Mouse (Mus musculus) lung, embryonic 15.5 days (tissue): Measurements from ENCODE around the gene Stk25. TPM values are rescaled to one million over a fixed set of nuclear protein-coding genes. Genes with fewer than 3 reads are reported as not detected.

Source experiments
- ATAC-seq: fragments of 200-750 bp; cut with Nextera tagmentation; 2 replicates; pipeline ENCODE4 v1.8.0; 2017; ENCODE audit warnings: moderate number of reproducible peaks, borderline replicate concordance; ENCODE audit not compliant: low FRiP score, low TSS enrichment; ENCODE audit errors: extremely low read depth
- H3K27ac ChIP-seq: fragments of 300-500 bp; sonication (generic); 2 replicates; pipeline ENCODE4 v1.5.1; 2015; ENCODE audit warnings: moderate library complexity, mild to moderate bottlenecking, inconsistent platforms
- H3K27me3 ChIP-seq: fragments of 300-500 bp; sonication (generic); 2 replicates; pipeline ENCODE4 v1.6.1; 2015; ENCODE audit warnings: inconsistent platforms
- H3K36me3 ChIP-seq: fragments of 300-500 bp; sonication (generic); 2 replicates; pipeline ENCODE4 v1.6.1; 2015; ENCODE audit warnings: inconsistent platforms
- H3K4me1 ChIP-seq: fragments of 300-500 bp; sonication (generic); 2 replicates; pipeline ENCODE4 v1.6.1; 2015; ENCODE audit warnings: inconsistent platforms
- H3K4me2 ChIP-seq: fragments of 300-500 bp; sonication (generic); 2 replicates; pipeline ENCODE4 v1.6.1; 2015; ENCODE audit warnings: inconsistent platforms, mild to moderate bottlenecking, moderate library complexity
- H3K4me3 ChIP-seq: fragments of 300-500 bp; sonication (generic); 2 replicates; pipeline ENCODE4 v1.5.1; 2015; ENCODE audit warnings: mild to moderate bottlenecking, inconsistent platforms
- H3K9ac ChIP-seq: fragments of 300-500 bp; sonication (generic); 2 replicates; pipeline ENCODE4 v1.6.1; 2015; ENCODE audit warnings: inconsistent platforms
- H3K9me3 ChIP-seq: fragments of 300-500 bp; sonication (generic); 2 replicates; pipeline ENCODE4 v1.6.1; 2016; ENCODE audit warnings: inconsistent platforms
- WGBS: fragments of 180-500 bp; shearing (Covaris S2); methylation state at CpG from one replicate; pipeline ENCODE4 v1.1.7; 2015; 5-methylcytosine and 5-hydroxymethylcytosine counted together
- polyA plus RNA-seq: library from polyadenylated mRNA; unstranded; fragments of >200 nt; fragmentation: Nextera tagmentation; extraction: Ambion mirVana; gene quantifications from 2 replicates; pipeline ENCODE4 v1.2.1, GENCODE M21; 2015

Stk25 gene
- polyA plus RNA-seq, 1 experiment from 2014 or later = 177 TPM

DNA sequence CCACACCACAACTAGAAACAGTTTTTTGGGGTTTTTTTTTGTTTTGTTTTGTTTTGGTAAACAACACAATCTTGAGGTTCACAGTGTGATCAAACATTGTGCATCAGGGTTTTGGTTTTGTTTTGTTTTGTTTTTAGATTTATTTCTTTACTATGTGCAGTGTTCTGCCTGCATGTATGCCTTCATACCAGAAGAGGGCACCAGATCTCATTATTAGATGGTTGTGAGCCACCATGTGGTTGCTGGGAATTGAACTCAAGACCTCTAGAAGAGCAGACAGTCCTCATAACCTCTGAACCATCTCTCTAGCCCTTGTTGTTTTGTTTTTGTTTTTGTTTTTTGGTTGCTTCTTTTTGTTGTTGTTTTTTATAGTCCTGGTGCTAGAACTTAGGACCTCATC is 64.5 kb downstream of the Stk25 start:
- Histone ChIP-seq H3K27ac (no peak overlapping the region), H3K4me2 (no peak overlapping the region), H3K4me3 (no peak overlapping the region), H3K27me3 (no peaks in the 10 kb centered on the region), H3K4me1 (no peaks in the 10 kb centered on the region), H3K9me3 (no peaks in the 10 kb centered on the region), H3K36me3 (no peaks in the 10 kb centered on the region), H3K9ac (no peak overlapping the region)
- ATAC-seq = no peak

DNA sequence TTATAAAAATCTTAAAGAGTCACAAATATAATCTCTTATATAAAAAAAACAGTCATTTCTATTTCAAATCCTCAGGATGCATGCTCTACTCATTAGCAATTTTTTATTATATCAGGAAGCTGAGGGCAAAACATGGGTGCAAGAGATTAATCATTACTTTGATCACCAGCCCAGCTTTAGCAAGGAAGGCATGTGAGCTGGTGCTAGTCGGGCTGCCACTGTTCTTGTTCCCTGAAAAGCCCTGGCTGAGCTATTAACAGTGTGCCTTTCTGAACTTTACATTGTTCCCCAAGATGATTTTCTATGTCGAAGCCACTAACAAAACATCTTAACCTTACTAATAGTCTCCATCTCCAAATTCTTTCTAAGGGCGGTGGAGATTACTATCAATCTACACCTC is 70.1 kb downstream of the Stk25 start:
- Histone ChIP-seq H3K4me1 (no peaks in the 10 kb centered on the region), H3K27me3 (no peaks in the 10 kb centered on the region), H3K9me3 (no peaks in the 10 kb centered on the region), H3K4me3 (no peak overlapping the region), H3K9ac (no peak overlapping the region), H3K4me2 (no peak overlapping the region), H3K27ac (no peak overlapping the region), H3K36me3 (0 out of 2 replicates have a peak, but pooled peaks cover 3% of the 10 kb centered on the region)
- no peak for ATAC-seq
- 79% methylated on average over 3 of the region's 3 CpGs for WGBS

DNA sequence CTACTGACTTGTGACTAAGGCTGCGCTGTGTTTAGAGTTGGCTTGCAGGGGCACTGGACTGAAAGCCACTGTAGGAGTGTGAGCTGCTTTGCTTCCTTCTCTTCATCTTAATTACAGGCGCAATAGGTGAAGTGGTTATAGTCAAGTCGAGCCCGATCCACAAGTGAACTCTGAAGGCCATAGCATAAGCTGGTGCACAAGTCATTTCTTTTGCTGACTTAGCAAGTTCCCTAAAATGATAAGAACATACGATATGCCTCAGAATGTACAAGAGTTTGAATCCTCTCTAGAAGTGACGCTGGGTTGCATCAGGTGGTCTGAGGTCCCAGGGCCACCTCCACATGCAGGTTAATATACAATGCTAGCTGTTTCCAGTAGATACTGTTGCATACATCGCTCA is 76.9 kb downstream of the Stk25 start:
- no peak overlapping the region for H3K27ac ChIP-seq
- H3K4me1 ChIP-seq = no peaks in the 10 kb centered on the region
- peaks cover 10% of the 10 kb centered on the region; the same call in 1 of the 2 replicates for H3K36me3 ChIP-seq
- ATAC-seq = no peak
- no peak overlapping the region for H3K4me2 ChIP-seq
- no peaks in the 10 kb centered on the region for H3K9me3 ChIP-seq
- WGBS = 91% methylated on average over 7 of the region's 7 CpGs
- no peak overlapping the region for H3K4me3 ChIP-seq
- H3K27me3 ChIP-seq = no peaks in the 10 kb centered on the region
- H3K9ac ChIP-seq = no peak overlapping the region

DNA sequence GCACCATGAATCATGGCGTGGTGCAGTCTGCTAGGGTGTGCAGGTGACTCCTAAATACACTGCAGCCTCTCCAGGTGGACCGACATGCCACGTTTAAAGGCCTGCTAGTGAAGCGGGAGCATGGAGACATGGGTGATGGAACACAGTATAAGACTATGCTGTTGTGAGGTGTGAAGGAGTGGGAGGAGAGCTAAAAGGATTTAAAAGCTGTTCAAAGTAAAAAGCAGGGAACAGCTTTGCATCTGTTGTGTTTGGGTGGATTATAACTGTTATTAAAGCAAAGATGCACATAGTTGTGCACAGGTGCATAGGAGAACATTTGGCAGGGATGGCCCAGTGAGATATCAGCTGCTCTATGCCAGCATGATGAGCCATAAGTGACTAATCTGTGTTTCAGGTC is 80.6 kb downstream of the Stk25 start:
- Histone ChIP-seq H3K4me1 (no peaks in the 10 kb centered on the region), H3K4me2 (no peak overlapping the region), H3K9me3 (no peaks in the 10 kb centered on the region), H3K4me3 (no peak overlapping the region), H3K27me3 (no peaks in the 10 kb centered on the region), H3K27ac (no peak overlapping the region), H3K36me3 (peaks cover 7% of the 10 kb centered on the region; the same call in 1 of the 2 replicates), H3K9ac (no peak overlapping the region)
- 79% methylated on average over 4 of the region's 4 CpGs for WGBS
- no peak for ATAC-seq

DNA sequence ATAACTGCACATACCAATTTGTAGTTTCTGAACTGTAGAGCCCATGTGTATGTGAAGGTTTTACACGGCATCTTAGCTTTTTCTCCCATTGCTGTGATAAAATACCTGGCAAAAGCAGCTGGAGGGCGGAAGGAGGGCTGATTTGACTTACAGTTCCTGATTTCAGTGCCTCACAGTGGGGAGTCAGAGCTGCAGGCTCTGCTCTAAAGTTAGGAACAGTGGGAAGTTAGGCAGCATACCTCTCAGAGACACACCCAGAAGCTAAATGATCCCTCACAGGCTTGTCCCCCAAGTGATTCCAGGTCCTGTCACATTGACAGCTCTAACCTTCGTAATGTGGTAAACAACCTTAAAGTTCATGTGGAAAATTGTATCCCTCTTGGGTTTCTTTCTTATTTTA is 81.4 kb downstream of the Stk25 start:
- Histone ChIP-seq H3K9ac (no peak overlapping the region), H3K36me3 (peaks cover 7% of the 10 kb centered on the region; the same call in 1 of the 2 replicates), H3K27me3 (no peaks in the 10 kb centered on the region), H3K9me3 (no peaks in the 10 kb centered on the region), H3K4me2 (no peak overlapping the region), H3K4me1 (no peaks in the 10 kb centered on the region), H3K27ac (no peak overlapping the region), H3K4me3 (no peak overlapping the region)
- WGBS = 75% methylated on average over 3 of the region's 3 CpGs
- ATAC-seq = no peak

Other genes starting within 250 kb of the Stk25 start
- gene Hdlbp, start 179.8 kb downstream of the Stk25 start, polyA plus RNA-seq = 158 and 159 TPM in 2 replicates
- 6.1 and 6.3 TPM in 2 replicates for gene Farp2, start 146.6 kb downstream of the Stk25 start, polyA plus RNA-seq
- 87.3 and 89.9 TPM in 2 replicates for gene Bok, start 27.0 kb upstream of the Stk25 start, polyA plus RNA-seq
- gene Atg4b, start 92.8 kb upstream of the Stk25 start, polyA plus RNA-seq = 75.2 and 76.8 TPM in 2 replicates
- gene Thap4, start 96.2 kb upstream of the Stk25 start, polyA plus RNA-seq = 46.6 and 50.9 TPM in 2 replicates
- gene Dtymk, start 143.3 kb upstream of the Stk25 start, polyA plus RNA-seq = 258 and 260 TPM in 2 replicates
- 20.6 and 22.3 TPM in 2 replicates for gene Ing5, start 145.3 kb upstream of the Stk25 start, polyA plus RNA-seq
- gene D2hgdh, start 166.2 kb upstream of the Stk25 start, polyA plus RNA-seq = 12.5 and 14.9 TPM in 2 replicates
- gene Gal3st2, start 202.6 kb upstream of the Stk25 start, polyA plus RNA-seq = 0.06 and 0.15 TPM in 2 replicates